Mouse (Mus musculus): Measurements from ENCODE around the gene Dnase1l2. TPM values are rescaled to one million over a fixed set of nuclear protein-coding genes. Genes with fewer than 3 reads are reported as not detected.

Dnase1l2 gene
- polyA plus RNA-seq, 1 experiment from 2014 or later: 1.9 TPM

Other genes with a start within 250 kb of the Dnase1l2 start
- gene Tbc1d24, start 237.5 kb downstream of the Dnase1l2 start, polyA plus RNA-seq (2015; fragmentation: Nextera tagmentation; extraction: Ambion mirVana): 1.4 and 1.5 TPM in 2 replicates
- 0.19 and 0.29 TPM in 2 replicates for gene Ntn3, start 233.6 kb downstream of the Dnase1l2 start, polyA plus RNA-seq (2015; fragmentation: Nextera tagmentation; extraction: Ambion mirVana)
- gene Tedc2, start 222.3 kb downstream of the Dnase1l2 start, polyA plus RNA-seq (2015; fragmentation: Nextera tagmentation; extraction: Ambion mirVana): 6.9 and 8.0 TPM in 2 replicates
- 63.0 and 74.3 TPM in 2 replicates for gene Ccnf, start 191.6 kb downstream of the Dnase1l2 start, polyA plus RNA-seq (2015; fragmentation: Nextera tagmentation; extraction: Ambion mirVana)
- gene Abca17, start 92.0 kb downstream of the Dnase1l2 start, polyA plus RNA-seq (2015; fragmentation: Nextera tagmentation; extraction: Ambion mirVana): not detected in 2 replicates
- 5.6 and 8.1 TPM in 2 replicates for gene Abca3, start 91.2 kb downstream of the Dnase1l2 start, polyA plus RNA-seq (2015; fragmentation: Nextera tagmentation; extraction: Ambion mirVana)
- 232 and 240 TPM in 2 replicates for gene Rnps1, start 28.5 kb downstream of the Dnase1l2 start, polyA plus RNA-seq (2015; fragmentation: Nextera tagmentation; extraction: Ambion mirVana)
- 23.2 and 31.3 TPM in 2 replicates for gene Eci1, start 16.5 kb downstream of the Dnase1l2 start, polyA plus RNA-seq (2015; fragmentation: Nextera tagmentation; extraction: Ambion mirVana)
- 12.2 and 24.5 TPM in 2 replicates for gene E4f1, start 27.2 kb upstream of the Dnase1l2 start, polyA plus RNA-seq (2015; fragmentation: Nextera tagmentation; extraction: Ambion mirVana)
- 55.7 and 57.4 TPM in 2 replicates for gene Pgp, start 27.3 kb upstream of the Dnase1l2 start, polyA plus RNA-seq (2015; fragmentation: Nextera tagmentation; extraction: Ambion mirVana)
- 0.18 TPM in 1 of 2 replicates, not detected in the other for gene Bricd5, start 30.8 kb upstream of the Dnase1l2 start, polyA plus RNA-seq (2015; fragmentation: Nextera tagmentation; extraction: Ambion mirVana)
- gene Mlst8, start 36.0 kb upstream of the Dnase1l2 start, polyA plus RNA-seq (2015; fragmentation: Nextera tagmentation; extraction: Ambion mirVana): 18.6 and 19.2 TPM in 2 replicates
- 0.10 and 0.19 TPM in 2 replicates for gene Caskin1, start 45.5 kb upstream of the Dnase1l2 start, polyA plus RNA-seq (2015; fragmentation: Nextera tagmentation; extraction: Ambion mirVana)
- gene Traf7, start 84.8 kb upstream of the Dnase1l2 start, polyA plus RNA-seq (2015; fragmentation: Nextera tagmentation; extraction: Ambion mirVana): 59.9 and 64.3 TPM in 2 replicates
- 1.5 and 2.4 TPM in 2 replicates for gene Rab26, start 91.1 kb upstream of the Dnase1l2 start, polyA plus RNA-seq (2015; fragmentation: Nextera tagmentation; extraction: Ambion mirVana)
- gene Pkd1, start 106.7 kb upstream of the Dnase1l2 start, polyA plus RNA-seq (2015; fragmentation: Nextera tagmentation; extraction: Ambion mirVana): 4.6 and 6.4 TPM in 2 replicates
- 25.0 and 26.0 TPM in 2 replicates for gene Tsc2, start 189.5 kb upstream of the Dnase1l2 start, polyA plus RNA-seq (2015; fragmentation: Nextera tagmentation; extraction: Ambion mirVana)
- 8.2 and 10.4 TPM in 2 replicates for gene Nthl1, start 189.6 kb upstream of the Dnase1l2 start, polyA plus RNA-seq (2015; fragmentation: Nextera tagmentation; extraction: Ambion mirVana)
- gene Slc9a3r2, start 207.2 kb upstream of the Dnase1l2 start, polyA plus RNA-seq (2015; fragmentation: Nextera tagmentation; extraction: Ambion mirVana): 11.3 and 11.9 TPM in 2 replicates
- 0.21 TPM in 1 of 2 replicates, not detected in the other for gene Npw, start 215.4 kb upstream of the Dnase1l2 start, polyA plus RNA-seq (2015; fragmentation: Nextera tagmentation; extraction: Ambion mirVana)
- gene Zfp598, start 226.6 kb upstream of the Dnase1l2 start, polyA plus RNA-seq (2015; fragmentation: Nextera tagmentation; extraction: Ambion mirVana): 11.6 and 14.5 TPM in 2 replicates
- 0.09 and 0.13 TPM in 2 replicates for gene Syngr3, start 246.8 kb upstream of the Dnase1l2 start, polyA plus RNA-seq (2015; fragmentation: Nextera tagmentation; extraction: Ambion mirVana)